Mouse (Mus musculus) heart, embryonic 16.5 days (tissue): ENCODE measurements around the gene Pef1. TPM values are rescaled to one million over a fixed set of nuclear protein-coding genes. Genes with fewer than 3 reads are reported as not detected.

Experiments used
- ATAC-seq: fragments of 200-750 bp; cut with Nextera tagmentation; replicated peaks from 2 replicates; pipeline ENCODE4 v1.8.0; 2017; ENCODE audit warnings: moderate number of reproducible peaks; ENCODE audit not compliant: insufficient read depth, low FRiP score; ENCODE audit errors: extremely low read depth
- H3K27ac ChIP-seq: fragments of 300-500 bp; sonication (generic); 2 replicates; pipeline ENCODE4 v1.5.1; 2014; ENCODE audit warnings: mild to moderate bottlenecking, low read length, control low read depth, moderate library complexity
- H3K27me3 ChIP-seq: fragments of 300-500 bp; sonication (generic); 2 replicates; pipeline ENCODE4 v1.6.1; 2014; ENCODE audit warnings: low read length, mixed read lengths; ENCODE audit not compliant: control insufficient read depth, insufficient read depth
- H3K36me3 ChIP-seq: fragments of 300-500 bp; sonication (generic); 2 replicates; pipeline ENCODE4 v1.6.1; 2014; ENCODE audit not compliant: control insufficient read depth, insufficient read depth
- H3K4me1 ChIP-seq: fragments of 300-500 bp; sonication (generic); 2 replicates; pipeline ENCODE4 v1.6.1; 2014; ENCODE audit warnings: low read length, mixed read lengths; ENCODE audit not compliant: control insufficient read depth, insufficient read depth
- H3K4me2 ChIP-seq: fragments of 300-500 bp; sonication (generic); 2 replicates; pipeline ENCODE4 v1.6.1; 2014; ENCODE audit warnings: low read depth, mild to moderate bottlenecking, control low read depth, low read length
- H3K4me3 ChIP-seq: fragments of 300-500 bp; sonication (generic); 2 replicates; pipeline ENCODE4 v1.5.1; 2014; ENCODE audit warnings: mild to moderate bottlenecking, control low read depth, low read length
- H3K9ac ChIP-seq: fragments of 300-500 bp; sonication (generic); 2 replicates; pipeline ENCODE4 v1.6.1; 2014; ENCODE audit warnings: low read length, control low read depth
- H3K9me3 ChIP-seq: fragments of 300-500 bp; sonication (generic); replicated peaks from 2 replicates; pipeline ENCODE4 v1.6.1; 2016; ENCODE audit warnings: low read length; ENCODE audit not compliant: control insufficient read depth
- WGBS: fragments of 180-500 bp; shearing (Covaris S2); extraction: QIAGEN DNeasy Blood & Tissue Kit; methylation state at CpG from one replicate; pipeline ENCODE4 v1.1.7; 2014; 5-methylcytosine and 5-hydroxymethylcytosine counted together
- polyA plus RNA-seq: library from polyadenylated mRNA; unstranded; fragments of >200 nt; fragmentation: Nextera tagmentation; extraction: Ambion mirVana; gene quantifications from 2 replicates; pipeline ENCODE4 v1.2.1, GENCODE M21; 2015

Pef1 gene
- 61.9 and 62.9 TPM in 2 replicates for polyA plus RNA-seq

DNA sequence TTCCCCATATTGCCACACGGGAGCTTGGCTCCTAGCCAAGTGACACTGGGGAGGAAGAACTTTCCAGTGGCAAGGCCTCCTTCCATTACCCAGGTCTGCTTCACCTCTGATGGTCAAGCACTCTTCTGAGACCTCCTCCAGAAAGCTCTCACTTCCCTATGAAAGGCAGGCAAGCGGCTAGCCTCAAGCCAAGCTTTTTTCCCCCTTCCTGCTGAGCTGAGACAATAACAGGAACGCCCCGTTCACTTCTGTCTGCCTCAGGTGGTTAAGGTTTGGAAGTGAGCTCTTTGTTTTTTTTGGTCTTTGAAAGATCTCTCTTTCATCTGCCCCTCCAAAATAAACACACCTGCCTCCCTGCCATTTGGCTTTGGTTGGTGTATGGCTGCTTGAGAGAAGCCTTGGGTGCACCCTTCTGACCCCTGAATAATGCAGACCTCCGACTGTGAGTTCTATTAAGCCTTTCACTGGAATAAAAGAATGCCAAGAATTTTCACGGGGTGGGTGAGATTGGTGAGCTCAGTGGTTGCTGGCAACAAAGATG lies at the start of gene Pef1:
TSS of gene Pef1 (plus strand) at position 448 of the 541 bp plus-strand sequence.
- peaks cover 5% of the 10 kb centered on the region; the same call in 1 of the 2 replicates for H3K9me3 ChIP-seq
- peaks cover 4% of the 10 kb centered on the region; the same call in 1 of the 2 replicates for H3K27me3 ChIP-seq
- no peak within 1 kb of the TSS for H3K27ac ChIP-seq
- ATAC-seq, result no peak
- 11% methylated on average over 6 of the region's 6 CpGs for WGBS
- H3K4me3 ChIP-seq, result no peak within 1 kb of the TSS
- H3K4me2 ChIP-seq, result no peak within 1 kb of the TSS
- no peaks in the 10 kb centered on the region for H3K36me3 ChIP-seq
- no peaks in the 10 kb centered on the region; the same call in 1 of the 2 replicates for H3K4me1 ChIP-seq
- no peak within 1 kb of the TSS for H3K9ac ChIP-seq

DNA sequence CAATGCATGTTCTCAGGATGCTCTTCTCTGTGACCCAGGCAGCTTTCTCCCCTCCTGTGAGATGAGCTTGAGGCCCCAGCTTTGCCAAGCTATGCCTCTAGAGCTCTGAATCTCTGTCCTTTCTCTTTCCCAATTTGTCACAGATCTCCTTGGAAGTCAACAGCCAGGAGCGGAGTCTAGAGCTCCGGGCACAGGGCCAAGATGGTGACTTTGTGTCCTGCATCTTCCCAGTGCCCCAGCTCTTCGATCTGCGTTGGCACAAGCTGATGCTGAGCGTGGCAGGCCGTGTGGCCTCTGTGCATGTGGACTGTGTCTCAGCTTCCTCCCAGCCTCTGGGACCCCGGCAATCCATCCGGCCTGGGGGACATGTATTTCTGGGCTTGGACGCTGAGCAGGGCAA lies 49.2 kb upstream of the Pef1 start:
- no peaks in the 10 kb centered on the region for H3K36me3 ChIP-seq
- ATAC-seq, result no peak
- H3K9me3 ChIP-seq, result no peaks in the 10 kb centered on the region
- no peak overlapping the region for H3K4me3 ChIP-seq
- no peak overlapping the region for H3K27ac ChIP-seq
- H3K4me2 ChIP-seq, result no peak overlapping the region
- 67% methylated on average over 9 of the region's 9 CpGs for WGBS
- peaks cover 11% of the 10 kb centered on the region for H3K4me1 ChIP-seq
- no peak overlapping the region for H3K9ac ChIP-seq
- no peaks in the 10 kb centered on the region; the same call in 1 of the 2 replicates for H3K27me3 ChIP-seq

DNA sequence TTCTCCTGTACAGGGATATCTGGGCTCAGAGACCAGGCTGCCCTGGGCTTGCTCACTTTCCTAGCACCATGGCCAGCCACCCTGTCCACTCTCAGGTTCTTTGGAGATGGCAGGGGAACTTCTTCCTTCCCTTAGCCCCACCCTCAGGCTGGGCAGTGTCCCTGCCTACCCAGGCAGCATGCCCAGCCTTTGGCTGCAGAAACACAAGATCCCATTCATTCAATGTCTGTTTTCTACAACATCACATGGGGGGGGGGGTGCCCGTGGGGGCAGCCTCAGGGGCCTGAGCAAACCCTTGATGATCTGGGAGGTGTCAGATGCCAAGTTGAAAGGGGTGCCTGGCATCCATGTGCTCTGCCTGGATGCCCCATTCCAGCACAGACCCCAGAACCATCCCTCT lies 47.6 kb upstream of the Pef1 start:
- no peaks in the 10 kb centered on the region for H3K36me3 ChIP-seq
- H3K4me1 ChIP-seq, result peaks cover 10% of the 10 kb centered on the region
- no peaks in the 10 kb centered on the region for H3K9me3 ChIP-seq
- no peak for ATAC-seq
- 36% methylated on average over 1 of the region's 1 CpGs for WGBS
- H3K27ac ChIP-seq, result no peak overlapping the region
- H3K27me3 ChIP-seq, result no peaks in the 10 kb centered on the region; the same call in 1 of the 2 replicates
- H3K4me2 ChIP-seq, result no peak overlapping the region
- H3K9ac ChIP-seq, result no peak overlapping the region
- H3K4me3 ChIP-seq, result no peak overlapping the region

DNA sequence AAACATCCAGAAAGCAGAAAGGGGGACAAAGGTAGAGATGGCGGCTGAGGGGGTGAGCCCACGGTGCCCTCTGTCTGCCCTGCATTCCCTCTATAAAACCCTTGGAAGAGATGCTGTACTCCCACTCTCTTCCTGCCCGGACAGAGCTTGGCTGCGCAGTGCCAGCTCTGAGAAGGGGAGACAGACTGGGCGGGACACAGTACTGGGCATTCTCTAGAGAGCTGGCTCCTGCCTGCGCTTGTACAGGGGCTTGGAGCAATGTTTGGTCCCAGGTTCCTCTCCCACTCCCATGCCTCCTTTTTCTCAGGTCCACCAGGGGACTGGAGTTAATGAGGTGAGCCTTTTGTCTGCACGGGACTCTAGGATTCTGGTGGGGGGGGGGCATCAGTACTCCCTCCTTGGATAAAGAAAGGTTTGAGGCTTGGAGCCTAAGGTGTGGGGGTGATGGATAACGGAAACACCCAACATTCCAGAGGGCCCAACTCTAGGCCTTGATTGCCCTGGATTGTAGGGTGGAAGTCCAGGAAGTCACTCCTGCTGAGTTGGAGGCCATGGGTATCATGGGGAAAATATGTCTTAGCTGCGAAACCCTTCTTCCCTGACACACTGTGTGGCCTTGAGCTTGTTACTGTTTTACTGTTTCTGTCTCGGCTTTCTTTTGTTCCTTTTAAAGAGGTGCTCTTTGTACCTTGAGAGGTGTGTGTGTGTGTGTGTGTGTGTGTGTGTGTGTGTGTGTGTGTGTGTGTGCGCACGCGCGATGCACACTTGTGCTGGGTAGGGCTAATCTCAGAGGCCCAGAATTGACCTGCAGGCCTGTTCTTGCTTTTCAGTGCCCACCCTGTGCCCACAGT lies 47.0 kb upstream of the Pef1 start:
- no peak for ATAC-seq
- no peak overlapping the region for H3K4me3 ChIP-seq
- H3K27ac ChIP-seq, result no peak overlapping the region
- no peak overlapping the region for H3K9ac ChIP-seq
- H3K9me3 ChIP-seq, result no peaks in the 10 kb centered on the region
- H3K36me3 ChIP-seq, result no peaks in the 10 kb centered on the region
- H3K27me3 ChIP-seq, result no peaks in the 10 kb centered on the region; the same call in 1 of the 2 replicates
- 77% methylated on average over 14 of the region's 14 CpGs for WGBS
- no peak overlapping the region for H3K4me2 ChIP-seq
- H3K4me1 ChIP-seq, result peaks cover 6% of the 10 kb centered on the region

DNA sequence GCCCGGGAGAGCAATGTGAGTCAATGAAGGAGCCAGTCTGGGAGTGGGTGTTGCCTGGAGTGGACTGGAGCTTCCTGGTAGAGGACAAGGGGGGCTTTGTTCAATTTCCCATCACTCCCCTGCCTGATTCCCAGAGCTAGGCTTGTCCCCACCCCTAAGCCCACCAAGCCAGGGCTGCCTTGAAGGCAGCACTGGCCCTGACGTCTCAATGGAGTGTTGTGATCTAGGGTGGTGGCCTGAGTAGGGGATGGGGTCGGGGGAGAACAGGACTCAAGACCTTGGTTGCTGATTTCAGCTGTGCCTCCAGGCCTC lies 46.4 kb upstream of the Pef1 start:
- H3K4me1 ChIP-seq, result no peaks in the 10 kb centered on the region; the same call in 1 of the 2 replicates
- WGBS, result 53% methylated on average over 3 of the region's 3 CpGs
- no peaks in the 10 kb centered on the region for H3K9me3 ChIP-seq
- H3K27me3 ChIP-seq, result no peaks in the 10 kb centered on the region; the same call in 1 of the 2 replicates
- no peaks in the 10 kb centered on the region for H3K36me3 ChIP-seq
- no peak overlapping the region for H3K4me2 ChIP-seq
- no peak overlapping the region for H3K27ac ChIP-seq
- no peak overlapping the region for H3K4me3 ChIP-seq
- ATAC-seq, result no peak
- no peak overlapping the region for H3K9ac ChIP-seq

DNA sequence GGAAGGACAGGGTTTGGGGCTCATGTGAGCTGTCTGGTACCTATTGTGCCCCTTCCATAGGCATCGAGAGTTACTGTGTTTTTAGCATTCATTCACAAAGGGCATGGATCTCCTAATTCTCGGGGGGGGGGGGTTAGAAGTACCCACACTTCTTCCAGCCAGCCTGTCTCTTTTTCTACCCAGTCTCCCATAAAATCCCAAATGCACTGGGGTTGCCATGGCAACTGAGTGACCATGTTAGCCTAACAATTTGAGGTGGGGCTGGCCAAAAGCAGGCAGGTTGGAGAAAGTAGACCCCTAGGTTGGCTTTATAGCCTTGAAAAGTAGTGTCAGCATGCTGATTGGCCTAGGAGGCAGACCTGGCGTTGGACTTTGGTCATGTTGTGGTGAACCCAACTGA lies 45.9 kb upstream of the Pef1 start:
- no peaks in the 10 kb centered on the region; the same call in 1 of the 2 replicates for H3K27me3 ChIP-seq
- ATAC-seq, result no peak
- H3K4me2 ChIP-seq, result no peak overlapping the region
- no peaks in the 10 kb centered on the region for H3K9me3 ChIP-seq
- H3K27ac ChIP-seq, result no peak overlapping the region
- no peak overlapping the region for H3K9ac ChIP-seq
- H3K4me3 ChIP-seq, result no peak overlapping the region
- no peaks in the 10 kb centered on the region; the same call in 1 of the 2 replicates for H3K4me1 ChIP-seq
- WGBS, result 67% methylated on average over 3 of the region's 3 CpGs
- H3K36me3 ChIP-seq, result no peaks in the 10 kb centered on the region

DNA sequence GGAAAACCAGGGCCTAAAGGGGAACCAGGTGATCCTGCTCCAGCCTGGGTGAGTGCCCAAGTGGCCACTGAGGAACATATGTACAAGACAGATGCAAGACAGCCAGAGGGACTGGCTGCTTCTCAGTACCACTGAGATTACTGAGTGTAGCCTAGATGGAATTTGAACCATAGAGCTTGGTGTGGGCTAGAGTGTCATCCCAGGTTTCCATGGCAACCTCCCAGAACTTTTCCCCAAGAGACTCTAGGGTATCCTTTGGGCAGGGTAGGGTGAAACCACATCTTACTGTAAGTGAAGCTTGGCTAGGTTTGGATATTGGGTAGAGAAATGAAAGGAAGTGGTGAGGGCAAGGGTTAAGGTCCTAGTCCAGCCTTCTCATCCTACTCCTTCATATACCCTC lies 41.4 kb upstream of the Pef1 start:
- H3K4me1 ChIP-seq, result no peaks in the 10 kb centered on the region
- no peak overlapping the region for H3K9ac ChIP-seq
- H3K36me3 ChIP-seq, result no peaks in the 10 kb centered on the region
- H3K27me3 ChIP-seq, result peaks cover 3% of the 10 kb centered on the region; the same call in 1 of the 2 replicates
- ATAC-seq, result no peak
- no peak overlapping the region for H3K4me2 ChIP-seq
- no peak overlapping the region for H3K4me3 ChIP-seq
- H3K27ac ChIP-seq, result no peak overlapping the region
- no peaks in the 10 kb centered on the region for H3K9me3 ChIP-seq

DNA sequence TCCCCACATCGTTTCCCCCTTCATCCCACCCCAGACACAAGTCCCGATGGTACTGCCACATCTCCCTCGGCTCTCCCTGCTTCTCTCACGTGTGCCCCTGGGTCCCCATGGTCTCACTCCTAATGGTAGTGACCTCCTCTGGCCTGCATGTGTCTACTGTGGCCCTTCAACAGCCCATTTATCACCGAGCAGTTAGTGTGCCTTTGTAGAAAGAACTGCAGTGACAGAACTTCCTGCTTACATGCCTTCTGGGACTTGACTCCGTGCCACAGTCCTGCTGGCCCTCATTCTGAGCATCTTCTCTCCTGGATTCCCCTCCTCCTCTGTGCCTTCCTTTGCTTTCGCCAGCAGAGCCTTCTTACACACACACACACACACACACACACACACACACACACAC lies 39.2 kb upstream of the Pef1 start:
- no peak overlapping the region for H3K9ac ChIP-seq
- H3K4me2 ChIP-seq, result no peak overlapping the region
- peaks cover 3% of the 10 kb centered on the region; the same call in 1 of the 2 replicates for H3K27me3 ChIP-seq
- no peak overlapping the region for H3K4me3 ChIP-seq
- ATAC-seq, result no peak
- H3K9me3 ChIP-seq, result no peaks in the 10 kb centered on the region
- 57% methylated on average over 7 of the region's 7 CpGs for WGBS
- H3K27ac ChIP-seq, result no peak overlapping the region
- no peaks in the 10 kb centered on the region for H3K4me1 ChIP-seq
- H3K36me3 ChIP-seq, result no peaks in the 10 kb centered on the region

DNA sequence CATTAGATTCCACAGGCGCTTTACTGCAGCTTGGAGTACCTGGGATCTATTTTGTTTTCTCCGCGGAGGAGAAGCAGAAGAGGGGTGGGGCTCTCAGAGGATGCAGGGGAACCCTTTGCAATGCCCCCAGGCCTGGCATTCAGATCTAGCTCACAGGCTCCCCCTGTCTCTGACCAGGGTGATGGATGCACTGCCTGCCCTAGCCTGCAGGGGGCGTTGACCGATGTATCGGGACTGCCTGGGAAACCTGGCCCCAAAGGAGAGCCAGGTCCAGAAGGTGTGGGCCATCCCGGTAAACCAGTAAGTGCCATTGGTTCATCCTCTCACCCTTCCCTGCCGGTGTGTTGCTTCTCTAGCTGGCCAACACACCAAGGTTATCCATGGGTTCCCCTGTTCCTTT lies 35.5 kb upstream of the Pef1 start:
- ATAC-seq, result no peak
- H3K4me1 ChIP-seq, result no peaks in the 10 kb centered on the region
- no peaks in the 10 kb centered on the region for H3K36me3 ChIP-seq
- 17% methylated on average over 8 of the region's 8 CpGs for WGBS
- peaks cover 3% of the 10 kb centered on the region; the same call in 1 of the 2 replicates for H3K27me3 ChIP-seq
- H3K27ac ChIP-seq, result no peak overlapping the region
- no peak overlapping the region for H3K4me3 ChIP-seq
- H3K4me2 ChIP-seq, result no peak overlapping the region
- H3K9ac ChIP-seq, result no peak overlapping the region
- H3K9me3 ChIP-seq, result no peaks in the 10 kb centered on the region
